Mouse (Mus musculus) frontal cortex, postnatal 36 days (tissue): Measurements from ENCODE around the gene Lmtk3.

Experiments
- DNase-seq, 2 experiments: peaks; one replicate each; pipeline ENCODE4 v3.0.0; 2022; ENCODE audit warnings: low spot score in 2 of 2

The Lmtk3 gene

DNA sequence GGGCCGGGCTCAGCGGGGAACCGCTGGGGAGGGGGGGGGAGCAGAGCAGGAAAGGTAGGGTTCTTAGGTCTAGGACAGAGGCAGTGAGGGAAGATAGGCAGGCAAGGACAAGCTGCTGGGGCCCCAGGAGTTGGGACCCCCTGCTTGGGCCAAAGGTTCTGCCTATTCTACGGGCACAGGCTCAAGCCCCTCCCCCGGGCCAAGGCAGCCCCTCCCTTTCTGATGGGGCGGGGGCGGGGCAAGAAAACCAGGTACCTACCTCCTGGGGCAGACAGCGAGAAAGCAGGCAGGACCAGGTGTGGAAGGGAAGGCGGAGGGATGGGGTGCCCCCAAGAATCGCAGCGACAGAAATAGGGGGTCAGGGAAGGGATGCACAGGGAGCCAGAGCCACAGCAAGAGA lies 24.9 kb downstream of the Lmtk3 start:
- no peak for DNase-seq

DNA sequence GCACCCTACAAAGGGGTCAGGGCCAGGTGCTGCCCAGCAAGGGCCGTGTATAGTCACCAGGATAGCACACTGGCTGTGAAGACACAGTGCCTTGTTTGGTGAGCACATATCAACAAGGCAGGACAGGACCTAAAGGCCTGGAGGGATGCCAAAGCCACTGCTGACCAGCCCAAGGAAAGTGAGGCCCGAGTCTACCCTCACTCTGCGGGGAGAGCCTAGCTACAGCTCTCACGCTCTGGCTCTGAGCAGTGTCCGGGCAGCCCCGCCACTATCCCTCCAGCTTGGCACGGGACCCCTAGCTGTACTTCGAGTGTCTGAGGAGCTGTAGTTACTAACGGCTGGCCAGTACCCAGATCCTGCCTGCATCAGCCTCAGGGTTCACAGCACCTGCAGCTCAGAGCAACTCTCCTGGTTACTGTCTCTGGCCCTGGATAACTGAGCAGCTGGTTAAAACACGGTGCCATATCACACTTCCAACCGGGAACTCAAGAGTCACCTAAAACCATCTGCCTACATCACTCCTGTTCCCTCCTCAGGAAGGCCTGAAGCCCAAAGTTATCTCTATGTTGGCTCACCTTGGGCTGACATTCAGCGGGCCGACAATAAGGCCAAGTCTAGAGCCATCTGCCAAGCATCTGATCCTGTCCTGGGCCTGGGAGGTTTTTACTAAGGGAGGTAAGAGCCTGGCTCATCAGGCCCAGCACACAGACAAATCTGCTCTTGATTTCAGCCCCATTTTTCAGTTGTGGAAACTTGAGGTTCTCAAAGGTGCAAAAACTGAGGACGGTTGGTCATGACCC lies 25.9 kb downstream of the Lmtk3 start:
- DNase-seq, result no peak

- DNase-seq, result no peak
These were observed 29.4 kb downstream of the Lmtk3 start for GRCm38 (mm10) chr7:45812921-45813320.

DNA sequence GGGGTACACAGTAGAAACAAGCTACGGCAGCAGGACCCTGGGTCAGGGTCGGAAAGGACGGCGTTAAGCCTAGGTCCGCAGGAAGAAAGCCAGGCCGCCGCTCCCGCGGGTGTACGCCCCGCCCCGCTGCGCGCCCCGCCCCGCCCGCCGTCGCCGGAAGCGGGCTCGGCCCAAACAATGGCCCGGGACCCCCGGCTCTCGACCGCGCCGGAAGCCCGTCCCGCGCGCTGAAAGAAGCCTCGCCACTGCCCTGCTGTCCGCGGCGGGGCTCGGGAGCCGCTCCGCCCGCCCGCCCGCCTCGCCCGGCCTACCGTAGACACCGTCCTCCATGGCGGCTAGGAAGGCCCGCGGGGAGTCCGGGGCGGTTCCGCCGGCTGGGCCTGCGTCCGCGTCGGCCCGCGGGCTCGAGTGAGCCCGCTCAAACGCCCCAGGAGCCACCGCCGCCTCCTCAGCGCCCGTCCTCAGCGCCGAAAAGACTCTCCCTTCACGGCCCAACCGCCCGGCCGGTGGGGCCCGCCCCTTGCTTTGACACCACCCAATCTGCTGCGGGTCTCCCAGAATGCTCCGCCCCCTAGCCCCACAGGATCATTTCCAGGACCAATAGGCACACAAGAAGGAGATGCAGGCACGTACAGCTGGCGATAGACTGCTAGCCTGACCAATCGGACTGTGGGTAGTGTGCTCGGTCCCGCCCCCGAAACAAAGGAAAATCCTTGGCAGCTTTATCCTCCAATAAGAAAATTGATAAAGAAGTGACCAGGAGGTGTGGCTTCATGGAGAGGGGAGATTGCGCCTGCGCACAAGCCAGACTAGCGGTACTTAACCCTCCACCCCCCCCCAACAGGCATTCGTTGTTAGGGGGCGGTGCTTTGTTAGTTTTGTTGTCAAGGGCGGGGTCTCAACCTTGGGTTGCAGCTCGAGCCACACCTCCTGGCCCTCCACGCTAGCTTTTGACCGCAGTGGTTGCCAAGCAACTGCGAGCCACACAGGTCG lies 30.5 kb downstream of the Lmtk3 start, which contains the start of gene Cyth2:
Gene Cyth2, minus strand, starts transcription at position 795 of the 993 bp plus-strand sequence.
- peak; percentile 97 to 99 for DNase-seq

DNA sequence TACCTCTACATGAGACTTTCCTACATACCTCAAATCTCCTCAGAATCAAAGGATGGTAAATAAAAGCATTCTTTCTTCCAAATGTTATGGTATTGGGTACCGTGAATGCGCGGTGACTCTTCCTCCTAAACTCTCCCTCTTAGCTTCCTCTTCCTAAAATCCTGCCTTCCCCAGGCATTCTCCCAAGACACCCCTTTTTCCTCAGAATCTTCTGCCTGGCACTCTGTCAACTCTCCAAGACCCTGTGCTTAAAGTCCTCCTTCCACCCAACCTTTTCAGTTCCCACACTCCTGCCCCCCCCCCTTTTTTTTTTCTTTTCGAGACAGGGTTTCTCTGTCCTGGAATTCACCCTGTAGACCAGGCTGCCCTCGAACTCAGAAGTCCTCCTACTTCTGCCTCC lies 31.3 kb downstream of the Lmtk3 start:
- no peak for DNase-seq

DNA sequence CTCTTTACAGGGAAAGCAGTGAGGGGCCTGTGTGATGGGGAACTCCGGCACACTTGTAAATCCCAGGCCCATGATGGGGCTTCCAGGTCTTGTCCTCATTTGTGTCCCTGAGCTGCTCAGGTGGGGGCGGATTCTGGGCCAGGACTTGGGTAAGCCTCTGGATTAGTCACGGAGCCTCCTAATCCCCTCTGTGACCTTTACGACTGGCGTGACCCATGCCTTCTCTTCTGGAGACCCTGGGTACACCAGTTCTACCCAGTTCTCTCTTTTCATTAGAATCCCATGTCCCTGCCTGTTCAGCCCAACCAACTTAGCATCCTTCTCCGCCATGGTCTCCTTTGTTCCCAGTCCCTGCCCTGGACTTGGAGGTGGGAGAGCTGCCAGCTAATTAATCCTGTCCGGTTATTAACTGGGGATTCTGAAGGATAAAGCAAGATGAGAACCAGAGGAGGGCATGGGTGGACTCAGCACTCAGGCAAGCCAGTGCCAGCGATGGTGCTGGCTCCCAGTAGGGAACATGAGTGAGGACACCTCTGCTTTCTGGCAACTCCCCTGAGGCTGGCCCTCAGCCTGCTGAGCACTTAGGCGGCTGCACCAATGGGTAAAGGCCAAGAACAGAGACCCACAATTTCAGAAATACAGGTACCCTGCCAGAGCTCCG lies 31.9 kb downstream of the Lmtk3 start:
- DNase-seq, result no peak

DNA sequence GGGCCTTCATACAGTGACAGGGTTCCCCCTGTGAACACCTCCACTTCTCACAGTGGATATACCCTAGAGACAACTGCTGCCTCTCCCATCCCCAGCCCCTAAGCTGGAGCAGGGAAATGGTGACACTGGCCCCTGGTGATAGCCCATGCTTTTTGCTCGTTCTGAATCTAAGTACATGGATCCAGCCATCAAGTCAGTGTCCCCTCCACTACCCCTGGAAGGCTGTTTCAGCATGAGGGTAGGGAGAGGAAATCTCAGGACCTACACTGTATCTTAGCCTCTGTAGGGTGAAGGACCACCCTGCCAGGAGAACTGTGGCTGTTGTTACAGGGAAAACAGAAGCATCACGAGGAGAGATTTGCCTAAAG lies 32.4 kb downstream of the Lmtk3 start:
- DNase-seq, result no peak

DNA sequence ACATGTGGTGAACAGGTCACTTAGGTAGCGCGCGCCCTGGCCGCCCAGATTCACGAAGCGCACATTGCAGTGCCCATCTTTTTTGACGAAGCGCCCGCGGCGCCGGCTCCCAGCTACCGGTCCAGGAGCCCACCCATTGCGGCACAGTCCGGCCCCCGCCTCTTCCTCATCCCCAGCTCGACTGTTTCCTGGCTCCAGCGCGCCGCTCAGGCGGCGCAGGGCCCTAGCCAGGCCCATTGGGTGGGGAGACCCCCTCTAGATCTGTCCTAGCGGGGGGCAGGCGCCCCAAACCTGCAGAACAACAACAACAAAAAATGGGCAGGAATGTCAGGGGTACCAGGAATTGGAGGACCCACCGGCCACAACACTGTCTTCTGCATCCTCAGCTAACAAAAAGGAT lies 36.3 kb downstream of the Lmtk3 start:
- no peak for DNase-seq

DNA sequence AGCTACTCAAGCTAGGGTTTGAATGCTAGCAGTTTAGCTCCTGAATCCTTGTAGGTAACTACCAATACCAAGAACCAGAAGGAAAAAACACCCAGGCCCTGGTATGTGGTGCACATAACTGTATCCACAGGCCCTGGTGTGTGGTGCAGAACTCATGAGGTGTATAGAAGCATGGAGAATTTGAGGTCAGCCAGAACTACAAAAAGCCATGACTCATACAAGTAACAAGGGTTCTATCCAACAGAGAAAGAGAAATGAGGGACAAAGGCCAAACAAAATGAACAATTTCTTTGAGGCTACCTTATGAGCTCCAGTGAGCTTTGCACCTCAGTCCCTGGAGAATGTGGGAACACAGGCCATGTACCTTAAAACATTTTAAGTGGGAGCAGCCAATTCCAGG lies 37.4 kb downstream of the Lmtk3 start:
- no peak for DNase-seq

- DNase-seq, result no peak
These were observed 41.1 kb downstream of the Lmtk3 start, which contains the start of gene Kcnj14 for GRCm38 (mm10) chr7:45824598-45824997. Gene Kcnj14 (minus strand): TSS chr7:45824782.

GRCm38 (mm10) chr7:45826631-45827030 lies 43.1 kb downstream of the Lmtk3 start:
- no peak for DNase-seq

DNA sequence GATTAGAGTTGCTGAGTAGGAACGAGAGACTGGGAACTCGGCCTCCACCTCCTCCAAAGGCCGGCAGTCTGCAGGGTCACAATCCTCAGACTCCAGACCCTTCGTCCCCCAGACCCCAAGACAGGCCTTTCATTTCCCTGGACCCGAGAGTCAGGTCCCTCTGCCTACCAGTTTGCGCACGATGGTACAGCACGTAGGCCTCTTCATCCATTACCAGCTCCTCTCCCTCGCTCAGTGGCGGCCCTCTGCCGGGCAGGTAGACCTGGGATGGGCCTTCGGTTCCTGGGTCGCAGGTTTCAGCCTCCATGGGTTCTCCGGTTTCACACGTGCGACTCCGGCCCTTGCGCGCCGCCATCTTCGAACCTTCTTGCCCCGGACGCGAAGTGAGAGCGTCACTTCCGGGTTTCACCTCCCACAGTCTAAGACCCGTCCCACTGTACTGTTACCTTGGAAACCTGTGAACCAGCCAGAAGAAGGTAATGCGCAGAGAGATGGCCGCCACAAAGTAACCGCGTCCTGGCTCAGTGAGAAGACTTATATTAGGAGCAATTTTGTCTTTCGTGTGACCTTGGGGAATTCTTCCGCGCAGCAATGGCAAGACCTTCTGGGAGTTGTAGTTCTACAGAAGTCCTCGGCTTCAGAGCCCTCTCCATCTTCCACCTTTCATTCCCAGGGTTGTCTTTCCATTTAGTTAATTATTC lies 47.0 kb downstream of the Lmtk3 start, which contains the start of gene Grwd1:
Gene Grwd1, minus strand, starts transcription at position 518 of the 701 bp plus-strand sequence.
- DNase-seq, result peak; percentile 87 to 92

DNA sequence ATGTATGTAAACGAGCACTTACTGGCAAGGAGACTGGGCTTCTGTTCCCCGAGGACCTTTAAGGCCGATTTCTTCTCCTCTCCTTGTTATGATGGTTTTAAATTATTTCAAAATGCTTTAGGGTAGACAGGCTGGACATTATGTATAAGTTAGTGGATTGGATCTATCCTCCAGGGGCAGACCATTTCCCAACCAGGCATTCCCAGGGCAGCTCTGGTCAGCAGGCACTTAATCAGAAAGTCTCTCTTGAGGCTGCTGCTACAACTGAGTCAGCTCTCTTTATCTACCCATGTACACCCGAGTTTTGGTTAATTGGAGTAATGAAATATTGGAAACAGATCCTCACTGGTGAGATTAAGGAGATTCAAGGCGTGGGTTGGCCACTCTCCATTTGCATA lies 47.6 kb downstream of the Lmtk3 start:
- DNase-seq, result no peak

DNA sequence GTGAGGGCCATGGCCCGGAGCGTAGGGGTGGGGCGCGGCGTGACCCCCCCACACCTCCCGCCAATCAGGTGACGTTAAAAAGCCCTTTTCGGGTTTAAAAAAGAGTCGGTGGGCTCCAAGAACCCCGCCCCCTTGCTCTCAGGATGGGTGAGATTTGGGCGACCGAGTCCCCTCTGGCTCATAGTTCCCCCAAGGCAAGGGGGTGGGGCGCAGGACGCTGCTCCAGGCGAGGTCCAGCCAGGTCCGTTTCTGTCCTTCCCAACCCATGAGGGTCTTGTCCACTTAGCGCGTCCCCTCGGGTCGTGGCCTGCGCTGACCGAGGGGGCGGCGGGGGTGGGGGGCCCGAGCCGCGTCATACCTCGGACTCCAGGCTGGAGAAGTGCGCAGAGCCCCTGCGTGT lies 48.9 kb downstream of the Lmtk3 start:
- DNase-seq, result no peak

DNA sequence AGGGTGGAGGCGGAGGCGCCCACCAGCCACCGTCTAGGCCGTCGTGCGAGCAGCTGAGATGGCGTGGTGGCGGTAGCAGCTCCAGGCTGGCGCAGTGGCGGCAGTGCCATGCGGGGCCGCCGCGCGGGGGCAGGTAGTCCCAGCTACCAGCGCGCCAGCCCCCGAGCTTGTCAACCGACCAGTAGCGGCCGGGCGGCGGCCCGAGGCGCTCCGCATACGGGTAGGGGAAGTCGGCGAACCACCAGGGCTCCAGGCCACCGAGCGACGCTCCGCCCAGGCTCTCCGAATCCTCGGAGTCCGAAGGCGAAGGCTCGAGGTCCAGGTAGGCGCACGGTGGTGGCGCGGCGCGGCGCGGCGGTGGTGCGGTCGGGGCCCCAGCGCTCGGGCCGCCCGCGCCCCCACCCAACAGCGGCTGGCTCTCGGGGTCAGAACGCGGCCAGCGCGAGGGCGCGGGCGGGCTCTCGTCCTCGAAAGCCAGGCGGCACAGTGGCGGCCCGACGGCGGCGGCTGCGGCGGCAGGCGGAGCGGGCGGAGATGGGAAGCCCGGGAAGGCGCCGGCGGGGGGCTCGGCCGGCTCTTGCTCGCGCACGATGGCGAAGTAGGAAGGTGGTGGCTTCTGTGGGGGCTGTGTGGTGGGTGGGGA lies 49.7 kb downstream of the Lmtk3 start:
- no peak for DNase-seq

DNA sequence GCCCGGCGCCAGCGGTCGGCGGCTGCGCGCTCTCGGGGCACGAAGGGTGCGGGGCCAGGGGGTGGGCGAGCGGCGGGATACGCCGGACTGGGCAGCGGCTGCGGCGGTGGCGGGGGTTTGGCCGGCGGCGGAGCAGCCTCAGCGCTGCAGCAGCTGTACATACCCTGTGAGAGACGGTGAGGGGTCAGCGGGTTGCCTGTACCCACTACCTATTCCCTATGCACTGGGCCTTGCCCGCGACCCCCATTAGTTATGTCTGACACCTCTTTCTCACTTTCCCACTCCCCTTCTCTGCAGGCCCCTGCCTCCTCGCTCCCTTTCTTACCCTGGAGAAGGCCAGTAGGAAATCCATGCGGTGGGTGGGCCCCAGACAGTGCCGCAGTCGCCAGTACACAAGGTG lies 50.4 kb downstream of the Lmtk3 start:
- DNase-seq, result no peak

DNA sequence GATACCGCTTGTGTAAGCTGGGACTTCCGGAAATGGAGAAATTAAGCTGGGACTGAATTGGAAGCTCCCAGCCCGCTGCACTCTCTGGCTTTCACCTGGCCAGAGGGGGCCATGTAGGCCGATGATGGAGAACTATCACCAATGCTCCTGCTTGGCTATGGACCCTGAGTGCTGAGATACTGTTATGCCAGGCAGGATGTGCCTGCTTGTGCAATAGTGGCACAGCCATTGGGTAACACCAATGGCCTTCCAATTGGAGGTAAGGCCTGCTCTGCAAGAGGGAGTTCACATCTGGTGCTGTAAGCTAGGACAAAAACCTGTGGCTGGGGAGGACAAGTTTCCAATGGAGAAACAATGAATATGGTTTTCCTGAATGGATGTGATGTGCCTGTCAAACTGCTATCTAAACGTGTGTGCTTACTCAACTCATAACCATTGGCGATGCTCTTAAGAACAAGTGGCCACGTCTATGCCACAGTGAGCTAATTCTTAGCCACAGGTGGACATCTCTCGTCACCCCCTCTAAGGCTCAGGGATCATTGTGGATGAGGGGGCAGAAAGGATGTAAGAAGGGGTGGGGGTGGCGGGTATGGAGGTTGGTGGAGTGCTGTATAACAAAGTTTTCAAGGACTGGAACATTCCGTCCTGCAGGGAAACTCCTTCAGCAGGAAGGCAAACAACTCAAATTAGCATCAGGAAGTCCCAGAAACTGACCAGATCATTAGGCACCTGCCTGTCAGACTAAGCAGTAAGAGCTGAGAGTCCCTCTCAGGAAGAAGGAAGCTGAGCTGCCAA lies 59.6 kb downstream of the Lmtk3 start:
- no peak for DNase-seq

DNA sequence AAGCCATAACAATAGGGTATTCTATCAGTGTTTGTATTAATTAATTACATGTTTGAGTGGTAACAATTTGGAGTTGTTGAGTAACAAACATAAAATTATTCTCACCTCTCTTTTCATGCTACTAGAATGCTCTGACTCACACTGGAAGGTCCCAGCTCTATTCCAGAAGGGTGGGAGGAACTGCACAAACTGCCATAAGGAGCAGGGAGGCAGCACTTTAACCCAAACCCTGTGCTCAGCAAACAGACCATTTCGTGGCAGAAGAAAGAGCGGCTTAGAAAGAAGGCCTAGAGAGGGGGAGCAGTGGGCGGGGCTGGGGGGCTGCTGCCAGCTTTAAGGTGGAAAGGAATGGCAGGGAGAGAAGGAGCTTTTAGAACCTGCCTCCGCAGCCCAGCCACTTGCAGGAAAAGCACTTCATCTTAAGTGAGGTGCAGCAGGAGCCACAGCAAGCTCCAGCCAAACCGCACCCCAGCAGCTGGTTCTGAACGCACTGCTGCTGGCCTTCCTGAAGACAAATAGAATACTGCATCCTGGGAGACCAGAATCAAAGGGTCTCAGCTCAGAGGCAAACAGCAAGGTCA lies 65.0 kb downstream of the Lmtk3 start:
- no peak for DNase-seq

GRCm38 (mm10) chr7:45850661-45851060 lies 67.1 kb downstream of the Lmtk3 start:
- DNase-seq, result no peak

DNA sequence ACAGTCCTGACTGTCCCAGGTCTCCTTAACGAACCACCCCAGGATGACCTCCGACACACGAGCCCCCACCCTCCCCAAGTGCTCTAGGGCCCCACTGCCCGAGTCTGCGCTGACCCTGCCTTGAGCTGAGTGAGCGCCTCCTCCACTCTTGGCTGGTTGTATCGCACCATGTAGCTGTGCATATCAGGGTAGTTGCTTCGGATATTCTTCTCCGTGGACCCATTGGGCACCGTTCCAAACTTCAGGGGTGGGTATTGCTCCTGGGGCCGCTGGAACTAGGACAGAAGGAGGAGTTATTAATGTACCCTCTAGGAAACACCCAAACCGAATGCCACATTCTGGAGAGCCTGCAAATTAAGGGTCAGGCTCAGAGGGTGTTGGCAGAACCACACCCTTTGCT lies 69.6 kb downstream of the Lmtk3 start:
- DNase-seq, result no peak
